Mouse (Mus musculus) midbrain, embryonic 13.5 days (tissue): ENCODE data around the gene Gpld1. TPM values are rescaled to one million over a fixed set of nuclear protein-coding genes. Genes with fewer than 3 reads are reported as not detected.

Experiments used
- ATAC-seq: fragments of 200-750 bp; cut with Nextera tagmentation; 2 replicates; pipeline ENCODE4 v1.8.0; 2017; ENCODE audit warnings: mild to moderate bottlenecking, moderate TSS enrichment, moderate library complexity
- H3K27ac ChIP-seq: fragments of 300-500 bp; sonication (generic); 2 replicates; pipeline ENCODE4 v1.5.1; 2015; ENCODE audit warnings: inconsistent platforms, mild to moderate bottlenecking, moderate library complexity
- H3K27me3 ChIP-seq: fragments of 300-500 bp; sonication (generic); 2 replicates; pipeline ENCODE4 v1.6.1; 2015; ENCODE audit warnings: mild to moderate bottlenecking, inconsistent platforms
- H3K36me3 ChIP-seq: fragments of 300-500 bp; sonication (generic); 2 replicates; pipeline ENCODE4 v1.6.1; 2015; ENCODE audit warnings: mild to moderate bottlenecking, inconsistent platforms
- H3K4me1 ChIP-seq: fragments of 300-500 bp; sonication (generic); replicated peaks from 2 replicates; pipeline ENCODE4 v1.6.1; 2015; ENCODE audit warnings: inconsistent platforms
- H3K4me2 ChIP-seq: fragments of 300-500 bp; sonication (generic); replicated peaks from 2 replicates; pipeline ENCODE4 v1.6.1; 2015; ENCODE audit warnings: moderate library complexity, mild to moderate bottlenecking, inconsistent platforms
- H3K4me3 ChIP-seq: fragments of 300-500 bp; sonication (generic); replicated peaks from 2 replicates; pipeline ENCODE4 v1.5.1; 2015; ENCODE audit warnings: mild to moderate bottlenecking, inconsistent platforms
- H3K9ac ChIP-seq: fragments of 300-500 bp; sonication (generic); replicated peaks from 2 replicates; pipeline ENCODE4 v1.6.1; 2015; ENCODE audit warnings: mild to moderate bottlenecking, inconsistent platforms
- H3K9me3 ChIP-seq: fragments of 300-500 bp; sonication (generic); 2 replicates; pipeline ENCODE4 v1.6.1; 2016; ENCODE audit warnings: mild to moderate bottlenecking, inconsistent platforms
- WGBS: fragments of 180-500 bp; shearing (Covaris S2); methylation state at CpG from one replicate; pipeline ENCODE4 v1.1.7; 2015; 5-methylcytosine and 5-hydroxymethylcytosine counted together
- polyA plus RNA-seq: library from polyadenylated mRNA; unstranded; fragments of >200 nt; fragmentation: Nextera tagmentation; extraction: Ambion mirVana; gene quantifications from 2 replicates; pipeline ENCODE4 v1.2.1, GENCODE M21; 2015

Gene Gpld1
- polyA plus RNA-seq, 1 experiment from 2014 or later = 0.63 TPM

DNA sequence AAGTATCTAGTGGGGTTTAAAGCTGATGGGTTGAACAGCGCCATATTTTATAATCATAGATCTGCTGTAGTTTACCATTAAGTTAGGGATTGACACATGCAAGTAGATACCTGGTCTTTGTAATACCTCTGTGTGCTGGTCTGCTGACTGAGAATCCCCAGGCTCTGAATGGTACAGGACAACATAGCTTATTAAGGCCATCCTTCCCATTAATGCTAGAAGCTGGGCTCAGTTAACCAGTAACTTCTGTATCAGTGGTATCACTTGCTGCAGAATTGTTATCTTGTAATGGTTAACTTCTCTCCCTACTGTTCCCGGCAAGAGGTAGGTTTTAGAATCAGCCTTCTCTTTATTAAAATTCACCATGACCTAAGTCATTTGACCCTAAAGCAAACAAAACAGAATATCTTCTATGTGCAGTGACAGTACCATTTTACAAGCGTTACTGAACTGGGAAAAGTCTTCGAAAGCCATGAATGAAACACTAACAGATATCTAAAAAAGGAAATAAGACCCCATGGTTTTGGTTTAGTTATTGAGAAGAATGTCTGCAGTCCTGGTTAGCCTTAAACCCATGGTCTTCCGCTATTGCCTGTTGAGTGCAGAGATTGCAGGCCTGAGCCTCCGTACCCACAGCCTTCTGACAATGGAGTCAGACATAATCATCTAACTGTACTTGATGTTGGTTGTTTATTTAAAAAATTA is 83.6 kb downstream of the Gpld1 start:
- Histone ChIP-seq H3K4me3 (no peak overlapping the region), H3K36me3 (no peaks in the 10 kb centered on the region), H3K27ac (no peak overlapping the region), H3K4me2 (no peak overlapping the region), H3K9ac (no peak overlapping the region), H3K4me1 (no peaks in the 10 kb centered on the region), H3K27me3 (no peaks in the 10 kb centered on the region), H3K9me3 (no peaks in the 10 kb centered on the region)
- WGBS = 91% methylated on average over 6 of the region's 6 CpGs
- no peak for ATAC-seq

DNA sequence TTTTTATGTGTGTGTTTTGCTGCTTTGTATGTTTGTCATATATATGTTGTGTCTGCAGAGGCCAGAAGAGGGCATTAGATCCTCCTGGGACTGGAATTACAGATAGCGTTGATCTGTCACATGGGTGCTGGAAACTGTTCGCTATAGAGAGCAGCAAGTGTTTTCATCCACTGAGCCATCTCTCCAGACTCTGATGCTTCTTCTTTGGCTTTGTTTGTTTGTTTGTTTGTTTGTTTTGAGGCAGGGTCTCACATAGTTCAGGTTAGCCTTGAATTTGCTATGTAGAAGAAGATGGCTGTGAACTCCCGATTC is 84.1 kb downstream of the Gpld1 start:
- Histone ChIP-seq H3K9ac (no peak overlapping the region), H3K4me2 (no peak overlapping the region), H3K9me3 (no peaks in the 10 kb centered on the region), H3K4me3 (no peak overlapping the region), H3K27me3 (no peaks in the 10 kb centered on the region), H3K4me1 (no peaks in the 10 kb centered on the region), H3K36me3 (no peaks in the 10 kb centered on the region), H3K27ac (no peak overlapping the region)
- no peak for ATAC-seq
- 86% methylated on average over 3 of the region's 3 CpGs for WGBS

DNA sequence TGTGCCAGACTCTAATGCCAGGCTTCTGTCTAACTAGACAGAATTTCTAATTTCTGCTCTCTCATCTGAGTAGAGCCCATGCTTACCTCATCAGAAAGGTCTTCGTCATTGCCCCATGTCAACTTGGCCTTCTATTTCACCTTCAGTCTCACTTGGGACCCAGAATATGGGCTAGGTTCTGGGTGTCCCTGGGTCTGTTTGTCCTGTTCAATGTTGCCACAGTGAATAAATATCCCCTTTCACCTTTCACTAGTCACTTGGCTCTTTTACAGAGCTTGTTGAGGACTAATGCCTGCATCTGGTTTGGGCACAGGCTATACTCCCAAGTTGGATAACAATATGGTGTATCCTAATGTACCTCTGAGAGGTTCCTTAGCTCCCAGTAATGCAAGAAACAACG is 96.5 kb downstream of the Gpld1 start:
- no peaks in the 10 kb centered on the region for H3K4me1 ChIP-seq
- no peak overlapping the region for H3K4me2 ChIP-seq
- no peak for ATAC-seq
- no peak overlapping the region for H3K27ac ChIP-seq
- no peaks in the 10 kb centered on the region for H3K27me3 ChIP-seq
- no peaks in the 10 kb centered on the region for H3K36me3 ChIP-seq
- H3K9ac ChIP-seq = no peak overlapping the region
- WGBS = 88% methylated on average over 2 of the region's 2 CpGs
- no peaks in the 10 kb centered on the region for H3K9me3 ChIP-seq
- no peak overlapping the region for H3K4me3 ChIP-seq

Other genes with a start within 250 kb of the Gpld1 start
- not detected in 2 replicates for gene Armh2, start 201.9 kb upstream of the Gpld1 start, polyA plus RNA-seq
- gene Gmnn, start 181.2 kb upstream of the Gpld1 start, polyA plus RNA-seq = 43.9 and 45.7 TPM in 2 replicates
- 24.0 and 27.3 TPM in 2 replicates for gene BC005537, start 141.5 kb upstream of the Gpld1 start, polyA plus RNA-seq
- 45.6 and 46.3 TPM in 2 replicates for gene Acot13, start 111.6 kb upstream of the Gpld1 start, polyA plus RNA-seq
- gene Tdp2, start 111.5 kb upstream of the Gpld1 start, polyA plus RNA-seq = 42.7 and 45.7 TPM in 2 replicates
- 2.6 and 2.7 TPM in 2 replicates for gene D130043K22Rik, start 98.0 kb upstream of the Gpld1 start, polyA plus RNA-seq
- gene Aldh5a1, start 5.5 kb upstream of the Gpld1 start, polyA plus RNA-seq = 7.5 and 7.9 TPM in 2 replicates
- 18.6 and 19.3 TPM in 2 replicates for gene Mrs2, start 77.2 kb downstream of the Gpld1 start, polyA plus RNA-seq
- 2.8 and 3.0 TPM in 2 replicates for gene Dcdc2a, start 112.9 kb downstream of the Gpld1 start, polyA plus RNA-seq